Mouse (Mus musculus) midbrain, embryonic 12.5 days (tissue): ENCODE results near the gene Crim1. TPM values are rescaled to one million over a fixed set of nuclear protein-coding genes. Genes with fewer than 3 reads are reported as not detected.
"Not testable (repeated sequence)": the region's sequence is repeated elsewhere in the genome, so short reads cannot be mapped to it uniquely, and the experiment has no call there.

ENCODE experiments used
- ATAC-seq: fragments of 200-750 bp; cut with Nextera tagmentation; 2 replicates; pipeline ENCODE4 v1.8.0; 2017; ENCODE audit warnings: low read depth, moderate TSS enrichment, moderate library complexity; ENCODE audit not compliant: low FRiP score
- H3K27ac ChIP-seq: fragments of 300-500 bp; sonication (generic); replicated peaks from 2 replicates; pipeline ENCODE4 v1.5.1; 2016; ENCODE audit warnings: mild to moderate bottlenecking
- H3K27me3 ChIP-seq: fragments of 300-500 bp; sonication (generic); 2 replicates; pipeline ENCODE4 v1.6.1; 2016; ENCODE audit warnings: mild to moderate bottlenecking
- H3K36me3 ChIP-seq: fragments of 300-500 bp; sonication (generic); 2 replicates; pipeline ENCODE4 v1.6.1; 2016
- H3K4me1 ChIP-seq: fragments of 300-500 bp; sonication (generic); 2 replicates; pipeline ENCODE4 v1.6.1; 2016
- H3K4me2 ChIP-seq: fragments of 300-500 bp; sonication (generic); replicated peaks from 2 replicates; pipeline ENCODE4 v1.6.1; 2016; ENCODE audit warnings: mild to moderate bottlenecking, moderate library complexity
- H3K4me3 ChIP-seq: fragments of 300-500 bp; sonication (generic); 2 replicates; pipeline ENCODE4 v1.5.1; 2016; ENCODE audit warnings: mild to moderate bottlenecking
- H3K9ac ChIP-seq: fragments of 300-500 bp; sonication (generic); replicated peaks from 2 replicates; pipeline ENCODE4 v1.6.1; 2016; ENCODE audit warnings: mild to moderate bottlenecking, moderate library complexity
- H3K9me3 ChIP-seq: fragments of 300-500 bp; sonication (generic); 2 replicates; pipeline ENCODE4 v1.6.1; 2016; ENCODE audit warnings: mild to moderate bottlenecking
- WGBS: fragments of 180-500 bp; shearing (Covaris S2); methylation state at CpG from one replicate; pipeline ENCODE4 v1.1.7; 2016; 5-methylcytosine and 5-hydroxymethylcytosine counted together
- polyA plus RNA-seq: library from polyadenylated mRNA; unstranded; fragments of >200 nt; fragmentation: Nextera tagmentation; extraction: Ambion mirVana; gene quantifications from 2 replicates; pipeline ENCODE4 v1.2.1, GENCODE M21; 2016

The Crim1 gene
- polyA plus RNA-seq, 1 experiment from 2014 or later, result 6.2 TPM

DNA sequence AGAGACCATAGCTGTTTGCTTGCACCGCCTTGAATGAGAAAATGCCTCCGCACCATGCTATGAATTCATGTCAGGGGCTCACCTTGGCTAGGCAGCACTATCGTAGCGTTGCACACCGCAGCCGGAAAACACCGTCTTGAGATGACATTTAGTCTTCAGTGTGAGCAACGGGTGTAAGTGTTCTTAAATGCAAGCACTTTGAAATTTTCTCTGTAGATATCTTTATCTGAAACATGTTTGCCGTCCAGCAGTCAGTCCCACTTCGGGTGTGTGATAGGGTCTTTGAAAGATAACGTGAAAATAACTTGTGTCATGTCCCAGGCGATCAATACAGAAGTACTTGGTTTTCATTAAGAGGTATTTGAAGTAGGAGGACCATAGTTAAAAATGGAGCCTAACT, 36.1 kb downstream of the Crim1 start:
- Histone ChIP-seq H3K9me3 (no peaks in the 10 kb centered on the region), H3K9ac (no peak overlapping the region), H3K27ac (no peak overlapping the region), H3K4me1 (no peaks in the 10 kb centered on the region; the same call in 1 of the 2 replicates), H3K27me3 (no peaks in the 10 kb centered on the region), H3K4me2 (no peak overlapping the region), H3K36me3 (peaks cover 4% of the 10 kb centered on the region; the same call in 1 of the 2 replicates), H3K4me3 (no peak overlapping the region)
- no peak for ATAC-seq
- WGBS, result 94% methylated on average over 12 of the region's 12 CpGs

DNA sequence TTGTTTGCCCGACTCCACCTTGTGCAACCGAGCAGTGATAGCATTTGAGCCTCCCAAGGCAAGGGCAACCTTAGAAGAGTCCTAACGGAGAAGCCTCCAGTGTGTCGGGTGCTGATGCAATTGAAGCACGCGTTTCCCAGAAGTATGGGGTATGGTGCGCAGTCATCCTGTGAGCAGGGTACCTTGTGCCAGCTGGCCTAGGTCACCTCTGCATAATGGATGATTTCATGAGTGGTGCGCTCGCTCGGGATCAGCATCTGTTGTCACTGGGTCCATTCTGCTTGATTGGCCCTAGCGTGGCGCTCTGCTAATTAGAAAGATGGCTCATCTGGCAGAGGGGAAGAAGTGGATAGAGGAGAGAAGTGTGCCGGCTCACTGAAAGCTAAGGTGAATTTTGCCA, 37.9 kb downstream of the Crim1 start:
- Histone ChIP-seq H3K4me1 (no peaks in the 10 kb centered on the region), H3K4me3 (no peak overlapping the region), H3K27me3 (no peaks in the 10 kb centered on the region), H3K36me3 (peaks cover 4% of the 10 kb centered on the region; the same call in 1 of the 2 replicates), H3K4me2 (no peak overlapping the region), H3K9ac (no peak overlapping the region), H3K27ac (no peak overlapping the region), H3K9me3 (no peaks in the 10 kb centered on the region)
- WGBS, result 92% methylated on average over 13 of the region's 13 CpGs
- peak; percentile 62; the same call in 1 of the 2 replicates for ATAC-seq

DNA sequence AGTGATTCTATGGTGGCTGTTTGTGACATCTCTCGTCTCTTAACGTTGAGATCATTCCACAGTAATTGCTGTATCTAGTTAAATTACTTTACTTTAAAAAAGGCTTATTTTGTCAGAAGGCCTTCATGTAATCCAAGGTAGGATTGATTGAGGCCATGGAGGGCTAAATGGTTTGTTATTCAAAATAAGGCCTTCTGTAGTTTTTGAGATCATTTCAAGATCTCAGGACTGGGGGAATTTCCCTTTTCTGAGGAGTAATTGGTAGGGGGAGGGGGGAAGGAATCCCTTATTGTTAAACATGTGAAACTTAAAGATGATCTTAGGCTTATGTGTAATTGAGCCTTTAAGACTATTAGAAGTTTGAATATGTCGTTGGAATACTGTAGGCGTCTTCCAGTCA, 40.1 kb downstream of the Crim1 start:
- H3K9ac ChIP-seq, result no peak overlapping the region
- H3K4me1 ChIP-seq, result no peaks in the 10 kb centered on the region
- no peak for ATAC-seq
- H3K36me3 ChIP-seq, result peaks cover 4% of the 10 kb centered on the region; the same call in 1 of the 2 replicates
- H3K27ac ChIP-seq, result no peak overlapping the region
- WGBS, result 91% methylated on average over 4 of the region's 4 CpGs
- H3K9me3 ChIP-seq, result no peaks in the 10 kb centered on the region
- no peak overlapping the region for H3K4me2 ChIP-seq
- no peak overlapping the region for H3K4me3 ChIP-seq
- H3K27me3 ChIP-seq, result no peaks in the 10 kb centered on the region

DNA sequence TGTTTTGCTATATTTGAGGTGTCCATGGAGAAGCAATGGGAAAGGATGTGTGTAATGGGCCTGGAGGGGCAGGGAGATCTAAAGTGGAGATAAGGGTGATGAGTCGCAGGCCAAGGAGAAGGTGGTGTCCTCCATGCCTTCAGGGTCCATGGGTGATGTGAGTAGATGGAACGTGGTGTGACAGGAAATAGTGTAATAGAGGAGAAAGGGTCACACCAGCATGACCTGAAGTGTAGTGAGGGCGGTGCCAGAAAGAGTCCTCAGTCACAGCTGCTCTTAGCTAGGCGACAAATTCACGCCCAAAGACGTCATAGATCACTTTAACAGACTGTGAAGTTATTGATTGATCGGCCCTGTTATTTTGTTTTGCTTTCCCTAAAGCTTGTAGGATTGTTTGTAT, 41.2 kb downstream of the Crim1 start:
- no peak for ATAC-seq
- peaks cover 3% of the 10 kb centered on the region; the same call in 1 of the 2 replicates for H3K4me1 ChIP-seq
- no peak overlapping the region for H3K4me2 ChIP-seq
- no peak overlapping the region for H3K27ac ChIP-seq
- H3K9me3 ChIP-seq, result no peaks in the 10 kb centered on the region
- peaks cover 4% of the 10 kb centered on the region; the same call in 1 of the 2 replicates for H3K36me3 ChIP-seq
- 85% methylated on average over 7 of the region's 7 CpGs for WGBS
- no peaks in the 10 kb centered on the region for H3K27me3 ChIP-seq
- no peak overlapping the region for H3K4me3 ChIP-seq
- H3K9ac ChIP-seq, result no peak overlapping the region

DNA sequence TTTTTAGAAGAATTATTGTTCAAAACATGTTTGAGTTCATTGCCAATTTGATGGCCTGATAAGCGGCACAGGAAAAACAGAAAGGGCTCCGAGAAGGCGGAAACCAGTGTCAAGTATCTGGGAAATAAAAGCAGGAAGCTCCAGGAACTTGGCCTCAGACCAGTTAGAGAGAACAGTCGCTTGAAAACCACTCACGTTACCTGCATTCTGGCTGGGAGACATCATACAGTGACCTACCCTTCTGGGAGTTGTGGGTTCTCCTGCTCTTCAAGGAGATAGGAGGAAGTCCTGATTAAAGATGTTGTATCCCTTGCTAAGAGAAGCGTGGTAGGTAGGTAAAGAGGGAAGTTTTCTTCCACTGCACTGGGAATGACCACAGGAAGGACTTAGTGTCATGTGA, 44.7 kb downstream of the Crim1 start:
- ATAC-seq, result no peak
- Histone ChIP-seq H3K27ac (no peak overlapping the region), H3K9me3 (no peaks in the 10 kb centered on the region), H3K4me2 (no peak overlapping the region), H3K4me3 (no peak overlapping the region), H3K9ac (no peak overlapping the region), H3K36me3 (no peaks in the 10 kb centered on the region), H3K27me3 (no peaks in the 10 kb centered on the region), H3K4me1 (peaks cover 12% of the 10 kb centered on the region)
- WGBS, result 86% methylated on average over 6 of the region's 6 CpGs

DNA sequence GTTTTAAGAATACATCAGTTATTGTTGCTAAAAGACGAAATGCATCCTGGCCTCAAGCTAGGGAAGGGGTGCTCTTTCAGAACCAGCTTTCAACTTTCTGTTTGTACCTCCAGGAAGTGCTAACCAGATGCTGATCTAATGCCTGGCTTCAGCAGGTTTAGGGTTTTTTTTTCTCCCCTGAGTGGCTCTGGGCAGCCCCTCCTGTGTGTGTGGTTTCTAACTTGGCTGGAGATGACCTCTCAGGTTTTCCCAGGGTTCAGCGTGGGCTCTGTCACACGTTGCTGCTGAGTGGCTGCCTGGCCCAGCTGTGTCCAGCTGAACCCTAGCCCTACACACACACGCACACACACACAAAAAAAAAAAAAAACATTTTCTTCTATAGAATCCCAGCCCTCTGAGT, 45.4 kb downstream of the Crim1 start:
- Histone ChIP-seq H3K9ac (no peak overlapping the region), H3K36me3 (no peaks in the 10 kb centered on the region), H3K4me3 (no peak overlapping the region), H3K4me2 (no peak overlapping the region), H3K27ac (no peak overlapping the region), H3K4me1 (peaks cover 12% of the 10 kb centered on the region), H3K27me3 (no peaks in the 10 kb centered on the region), H3K9me3 (no peaks in the 10 kb centered on the region)
- 77% methylated on average over 4 of the region's 4 CpGs for WGBS
- ATAC-seq, result no peak

DNA sequence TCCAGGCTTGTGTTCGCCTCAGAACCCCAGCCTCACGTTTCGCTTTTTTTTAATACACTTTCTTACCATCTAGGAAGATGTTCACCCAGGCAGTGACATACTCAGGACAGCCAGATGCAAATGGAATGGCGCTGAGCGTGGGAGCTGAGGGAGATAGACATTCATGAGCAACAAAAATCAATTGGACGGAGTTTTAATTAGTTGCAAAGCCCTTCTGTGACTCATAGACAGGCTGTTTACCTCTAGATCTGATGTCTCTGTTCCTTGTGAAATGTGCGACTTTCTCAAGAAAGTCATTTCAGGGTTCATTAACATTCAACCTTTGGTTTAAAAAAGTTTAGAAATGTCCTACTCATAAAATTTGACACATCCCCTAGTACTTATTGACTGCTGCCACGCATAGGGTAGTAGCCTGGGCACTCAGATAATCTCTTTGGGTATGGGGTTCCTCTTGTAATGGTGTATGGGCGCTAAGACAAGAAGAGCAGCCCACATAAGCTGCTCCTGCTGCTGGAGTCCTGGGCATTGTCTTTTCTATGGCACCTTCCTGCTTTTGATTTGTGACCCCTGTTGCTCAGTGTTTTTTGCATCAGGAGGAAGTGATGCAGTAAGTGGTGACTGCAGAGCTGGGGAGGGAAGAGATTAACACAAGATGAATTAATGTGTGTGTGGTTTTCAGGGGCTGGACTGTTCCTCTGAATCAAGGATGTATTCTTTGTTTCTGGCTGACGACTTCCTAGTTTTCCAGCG, 46.8 kb downstream of the Crim1 start:
- no peaks in the 10 kb centered on the region for H3K27me3 ChIP-seq
- peak; percentile 52; the same call in 1 of the 2 replicates for ATAC-seq
- H3K36me3 ChIP-seq, result no peaks in the 10 kb centered on the region
- no peak overlapping the region for H3K4me3 ChIP-seq
- no peak overlapping the region for H3K9ac ChIP-seq
- H3K27ac ChIP-seq, result 0 out of 2 replicates have a peak overlapping the region, but pooled peaks have one; percentile 15
- H3K4me1 ChIP-seq, result peaks cover 12% of the 10 kb centered on the region
- H3K9me3 ChIP-seq, result no peaks in the 10 kb centered on the region
- WGBS, result 32% methylated on average over 11 of the region's 11 CpGs
- H3K4me2 ChIP-seq, result peak overlapping the region; percentile 11; the same call in 1 of the 2 replicates

DNA sequence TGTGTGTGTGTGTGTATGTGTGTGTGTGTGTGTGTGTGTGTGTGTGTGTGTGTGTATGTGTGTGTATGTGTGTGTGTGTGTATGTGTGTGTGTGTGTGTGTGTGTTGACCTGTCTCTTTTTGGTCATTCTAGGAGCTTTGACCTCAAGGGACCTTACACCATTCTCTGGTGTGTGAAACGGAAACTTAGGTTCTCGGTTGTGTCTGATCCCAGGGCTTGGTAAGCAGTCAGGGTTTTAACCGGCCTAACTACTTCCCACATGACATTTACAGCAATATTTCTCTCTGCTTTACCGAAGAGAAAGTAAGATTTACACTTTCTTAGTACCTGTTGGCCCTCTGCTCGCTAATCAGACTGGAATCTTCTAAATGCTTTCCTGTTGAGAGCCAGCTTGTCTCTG, 48.1 kb downstream of the Crim1 start:
- WGBS, result 81% methylated on average over 5 of the region's 5 CpGs
- Histone ChIP-seq H3K4me2 (no peak overlapping the region), H3K4me1 (peaks cover 12% of the 10 kb centered on the region)

DNA sequence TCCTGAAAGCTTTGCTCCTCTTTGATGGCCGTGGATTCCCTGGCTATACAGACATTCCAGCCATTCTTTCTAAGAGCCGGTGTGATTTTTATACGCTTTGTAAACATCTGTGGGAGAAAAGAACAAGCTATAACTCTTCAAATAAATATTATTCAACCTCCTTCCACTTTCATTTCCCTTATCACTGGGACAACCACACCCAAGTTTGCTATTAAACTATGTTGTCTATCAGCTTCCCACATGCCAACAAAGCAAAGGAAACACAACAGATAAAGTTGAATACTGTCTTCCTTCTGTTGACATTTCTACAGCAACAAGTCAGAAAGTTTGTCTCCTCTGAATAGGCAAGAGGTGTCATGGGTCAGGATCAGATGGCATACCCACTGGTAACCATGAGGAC, 48.9 kb downstream of the Crim1 start:
- Histone ChIP-seq H3K4me3 (no peak overlapping the region), H3K27me3 (no peaks in the 10 kb centered on the region), H3K4me2 (no peak overlapping the region), H3K9ac (no peak overlapping the region), H3K9me3 (no peaks in the 10 kb centered on the region), H3K27ac (no peak overlapping the region), H3K36me3 (no peaks in the 10 kb centered on the region), H3K4me1 (peaks cover 12% of the 10 kb centered on the region)
- 72% methylated on average over 3 of the region's 3 CpGs for WGBS
- no peak for ATAC-seq

More for the DNA sequence above, 48.1 kb downstream of the Crim1 start:
- no peaks in the 10 kb centered on the region for H3K9me3 ChIP-seq
- no peaks in the 10 kb centered on the region for H3K27me3 ChIP-seq
- no peak overlapping the region for H3K4me3 ChIP-seq
- no peak overlapping the region for H3K9ac ChIP-seq
- H3K36me3 ChIP-seq, result no peaks in the 10 kb centered on the region
- no peak for ATAC-seq
- no peak overlapping the region for H3K27ac ChIP-seq

DNA sequence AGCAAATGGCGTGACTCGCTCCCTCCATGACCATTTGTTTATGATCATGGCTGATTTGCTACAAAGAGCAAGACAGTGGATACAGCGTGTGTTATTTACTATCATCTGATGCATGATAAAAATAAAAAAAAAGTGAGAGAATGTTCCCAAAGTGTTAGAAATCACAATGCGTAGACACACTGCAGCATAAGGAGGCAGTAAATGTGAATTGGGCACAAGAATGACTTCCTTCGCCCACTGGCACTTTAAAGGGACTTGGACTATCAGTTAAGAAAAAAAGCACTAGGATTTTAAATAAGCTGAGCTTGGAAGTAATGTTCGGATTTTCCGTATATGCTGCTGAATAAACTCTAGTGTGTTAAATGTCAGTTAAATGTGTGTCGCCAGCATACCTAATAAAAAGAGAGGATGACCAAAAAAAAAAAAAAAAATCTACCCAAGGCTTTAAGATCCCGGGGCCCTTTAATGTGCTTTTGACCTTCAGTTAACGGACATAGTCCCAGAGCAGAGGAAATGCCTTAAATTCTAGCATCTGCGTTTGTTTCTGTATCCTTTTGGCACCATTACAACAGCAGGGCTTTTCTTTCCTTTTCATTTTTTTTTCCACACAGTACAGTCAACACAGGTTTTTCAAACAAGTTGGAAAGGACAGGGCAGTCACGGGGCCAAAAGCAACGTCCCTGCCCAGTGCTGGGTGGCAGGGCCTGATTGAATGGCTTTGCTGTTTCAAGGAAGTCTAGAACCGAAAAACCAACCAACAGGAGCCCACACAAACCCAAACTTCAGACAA, 50.3 kb downstream of the Crim1 start:
- no peak overlapping the region for H3K27ac ChIP-seq
- no peaks in the 10 kb centered on the region for H3K36me3 ChIP-seq
- H3K9ac ChIP-seq, result no peak overlapping the region
- H3K4me2 ChIP-seq, result no peak overlapping the region
- WGBS, result 87% methylated on average over 14 of the region's 14 CpGs
- no peak for ATAC-seq
- no peak overlapping the region for H3K4me3 ChIP-seq
- peaks cover 16% of the 10 kb centered on the region for H3K4me1 ChIP-seq
- H3K9me3 ChIP-seq, result no peaks in the 10 kb centered on the region
- no peaks in the 10 kb centered on the region for H3K27me3 ChIP-seq

DNA sequence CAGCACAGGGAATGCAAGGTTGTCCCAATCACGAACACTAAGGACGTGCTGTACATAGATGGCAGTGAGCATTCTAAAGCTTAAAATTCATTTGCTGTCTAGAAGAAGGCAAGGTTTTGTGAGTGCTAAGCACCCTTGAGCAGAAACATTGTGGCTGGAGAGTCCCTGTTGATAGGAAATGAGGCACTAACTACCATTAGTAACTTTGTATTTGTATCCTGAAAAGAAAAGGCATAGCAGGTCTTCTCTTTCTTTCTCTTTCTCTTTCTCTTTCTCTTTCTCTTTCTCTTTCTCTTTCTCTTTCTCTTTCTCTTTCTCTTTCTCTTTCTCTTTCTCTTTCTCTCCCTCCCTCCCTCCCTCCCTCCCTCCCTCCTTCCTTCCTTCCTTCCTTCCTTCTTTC, 53.5 kb downstream of the Crim1 start:
- H3K9ac ChIP-seq, ATAC-seq, H3K4me2 ChIP-seq, H3K27me3 ChIP-seq, H3K36me3 ChIP-seq, H3K9me3 ChIP-seq, H3K27ac ChIP-seq, H3K4me3 ChIP-seq, H3K4me1 ChIP-seq: not testable (repeated sequence)
- 91% methylated on average over 2 of the region's 2 CpGs for WGBS

DNA sequence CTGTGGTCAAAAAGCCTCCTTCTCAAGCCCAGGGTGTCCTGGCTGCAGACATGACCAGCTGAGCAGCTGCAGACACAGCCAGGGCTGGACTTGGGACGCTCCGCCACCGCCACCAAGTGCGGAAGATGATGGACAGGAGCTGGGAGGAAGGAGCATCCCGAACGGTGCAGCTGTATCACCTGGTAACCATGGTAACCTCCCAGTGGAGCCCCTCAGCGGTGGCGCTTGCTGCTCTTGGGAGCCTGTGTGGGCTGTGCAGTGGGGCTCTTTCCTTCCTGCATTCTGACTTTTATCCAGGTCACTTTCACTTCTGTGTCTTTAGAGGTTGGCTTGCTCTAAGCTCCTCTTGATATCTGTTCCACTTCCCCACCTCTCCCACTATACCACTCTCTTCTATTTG, 54.2 kb downstream of the Crim1 start:
- no peaks in the 10 kb centered on the region for H3K9me3 ChIP-seq
- peaks cover 4% of the 10 kb centered on the region; the same call in 1 of the 2 replicates for H3K4me1 ChIP-seq
- no peak overlapping the region for H3K27ac ChIP-seq
- ATAC-seq, result peak; percentile 64
- 62% methylated on average over 8 of the region's 8 CpGs for WGBS
- no peak overlapping the region for H3K9ac ChIP-seq
- H3K27me3 ChIP-seq, result no peaks in the 10 kb centered on the region
- no peaks in the 10 kb centered on the region for H3K36me3 ChIP-seq
- no peak overlapping the region for H3K4me2 ChIP-seq
- no peak overlapping the region for H3K4me3 ChIP-seq
